Mouse (Mus musculus) forebrain, embryonic 11.5 days (tissue): ENCODE measurements around the gene Map1s. TPM values are rescaled to one million over a fixed set of nuclear protein-coding genes. Genes with fewer than 3 reads are reported as not detected.

ENCODE experiments used
- ATAC-seq: fragments of 200-750 bp; cut with Nextera tagmentation; replicated peaks from 2 replicates; pipeline ENCODE4 v1.8.0; 2017; ENCODE audit warnings: moderate TSS enrichment; ENCODE audit not compliant: low FRiP score
- DNase-seq: peaks from one replicate; pipeline ENCODE4 v3.0.0-alpha.2; 2017; ENCODE audit warnings: low spot score
- H3K27ac ChIP-seq: fragments of 300-500 bp; sonication (generic); 2 replicates; pipeline ENCODE4 v1.5.1; 2014; ENCODE audit warnings: low read depth, low read length
- H3K27me3 ChIP-seq: fragments of 300-500 bp; sonication (generic); 2 replicates; pipeline ENCODE4 v1.6.1; 2014; ENCODE audit warnings: mild to moderate bottlenecking, low read length, mixed read lengths; ENCODE audit not compliant: control insufficient read depth, insufficient read depth
- H3K36me3 ChIP-seq: fragments of 300-500 bp; sonication (generic); 2 replicates; pipeline ENCODE4 v1.6.1; 2014; ENCODE audit warnings: mild to moderate bottlenecking, low read length, moderate library complexity, mixed read lengths; ENCODE audit not compliant: control insufficient read depth, insufficient read depth
- H3K4me1 ChIP-seq: fragments of 300-500 bp; sonication (generic); replicated peaks from 2 replicates; pipeline ENCODE4 v1.6.1; 2014; ENCODE audit warnings: low read length, mixed read lengths; ENCODE audit not compliant: control insufficient read depth, insufficient read depth
- H3K4me2 ChIP-seq: fragments of 300-500 bp; sonication (generic); 2 replicates; pipeline ENCODE4 v1.6.1; 2014; ENCODE audit warnings: low read depth, mild to moderate bottlenecking, low read length, moderate library complexity, mixed read lengths; ENCODE audit not compliant: severe bottlenecking
- H3K4me3 ChIP-seq: fragments of 300-500 bp; sonication (generic); 2 replicates; pipeline ENCODE4 v1.5.1; 2014; ENCODE audit warnings: low read depth, low read length
- H3K9ac ChIP-seq: fragments of 300-500 bp; sonication (generic); 2 replicates; pipeline ENCODE4 v1.6.1; 2014; ENCODE audit warnings: low read length
- H3K9me3 ChIP-seq: fragments of 300-500 bp; sonication (generic); 2 replicates; pipeline ENCODE4 v1.6.1; 2016; ENCODE audit warnings: low read length, mixed read lengths; ENCODE audit not compliant: control insufficient read depth
- WGBS: fragments of 180-500 bp; shearing (Covaris S2); extraction: QIAGEN DNeasy Blood & Tissue Kit; methylation state at CpG from one replicate; pipeline ENCODE4 v1.1.7; 2014; 5-methylcytosine and 5-hydroxymethylcytosine counted together
- polyA plus RNA-seq: library from polyadenylated mRNA; unstranded; fragments of >200 nt; fragmentation: Nextera tagmentation; extraction: Ambion mirVana; gene quantifications from 2 replicates; pipeline ENCODE4 v1.2.1, GENCODE M21; 2014

The Map1s gene
- polyA plus RNA-seq, 1 experiment from 2014 or later: 59.9 TPM

DNA sequence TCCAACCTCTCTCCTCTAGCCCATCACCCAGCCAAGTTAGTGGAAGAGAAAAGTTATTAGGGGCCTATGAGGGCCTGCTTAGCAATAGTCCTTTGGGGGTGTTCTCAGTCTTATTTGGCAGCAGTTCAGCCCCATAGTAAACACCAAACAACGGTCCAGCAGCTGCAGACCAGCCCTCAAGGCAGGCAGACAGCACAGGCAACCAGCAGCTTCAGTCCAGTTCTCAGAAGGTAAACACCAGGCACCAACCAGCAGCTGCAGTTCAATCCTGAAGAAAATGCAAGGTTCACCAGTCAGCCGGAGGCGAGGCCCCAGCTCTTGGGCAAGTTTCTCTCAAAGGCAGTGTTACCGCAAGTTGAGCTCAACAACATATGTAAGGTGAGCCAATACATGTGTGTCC lies 27.3 kb downstream of the Map1s start:
- ATAC-seq: no peak
- no peaks in the 10 kb centered on the region for H3K4me1 ChIP-seq
- H3K4me3 ChIP-seq: no peak overlapping the region
- no peaks in the 10 kb centered on the region for H3K27me3 ChIP-seq
- H3K4me2 ChIP-seq: no peak overlapping the region
- H3K27ac ChIP-seq: no peak overlapping the region
- no peak overlapping the region for H3K9ac ChIP-seq
- H3K36me3 ChIP-seq: no peaks in the 10 kb centered on the region
- no peaks in the 10 kb centered on the region for H3K9me3 ChIP-seq
- peak; percentile 35 for DNase-seq
- WGBS: 94% methylated on average over 4 of the region's 4 CpGs

DNA sequence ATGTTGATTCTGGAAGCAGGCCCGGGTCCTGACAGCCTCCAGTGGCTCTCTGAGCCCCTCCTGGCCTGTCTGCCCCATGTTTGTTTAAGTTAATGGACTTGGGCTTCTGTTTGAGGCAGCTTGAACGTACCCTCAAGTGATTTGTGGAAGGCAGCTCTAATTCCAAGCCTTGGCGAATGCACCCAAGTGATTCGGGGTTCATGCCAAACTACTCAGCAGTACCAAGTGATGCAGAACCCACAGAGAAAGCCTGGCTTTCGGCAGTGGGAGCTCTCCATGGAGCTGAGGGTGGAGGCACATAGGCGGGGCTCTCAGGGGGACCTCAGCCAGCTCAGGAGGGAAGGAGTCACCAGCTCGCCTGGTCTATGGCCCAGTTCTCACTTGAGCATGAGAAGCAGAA lies 29.1 kb downstream of the Map1s start:
- H3K27ac ChIP-seq: no peak overlapping the region
- H3K4me2 ChIP-seq: no peak overlapping the region
- ATAC-seq: no peak
- 71% methylated on average over 7 of the region's 7 CpGs for WGBS
- H3K36me3 ChIP-seq: no peaks in the 10 kb centered on the region
- H3K27me3 ChIP-seq: no peaks in the 10 kb centered on the region
- no peaks in the 10 kb centered on the region for H3K9me3 ChIP-seq
- H3K9ac ChIP-seq: no peak overlapping the region
- peak; percentile 33 for DNase-seq
- H3K4me1 ChIP-seq: no peaks in the 10 kb centered on the region
- no peak overlapping the region for H3K4me3 ChIP-seq

DNA sequence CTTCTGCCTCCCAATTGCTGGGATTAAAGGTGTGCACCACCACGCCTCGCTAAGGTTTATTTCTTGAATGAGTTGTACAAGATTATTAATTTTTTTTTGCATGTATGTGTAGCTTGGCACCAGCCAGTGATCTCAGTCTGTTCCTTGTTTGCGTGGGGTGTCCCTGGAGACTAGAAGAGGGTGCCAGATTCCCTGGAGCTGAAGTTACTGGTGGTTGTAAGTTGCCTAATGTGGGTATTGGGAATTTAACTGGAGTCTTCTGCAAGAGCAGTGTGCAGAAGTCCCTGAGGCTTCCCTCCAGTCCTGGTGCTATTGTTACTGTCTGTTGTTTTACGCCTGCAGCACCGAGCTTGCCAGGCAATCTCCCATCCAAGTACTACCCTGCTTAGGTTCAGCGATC lies 31.5 kb downstream of the Map1s start:
- H3K27ac ChIP-seq: no peak overlapping the region
- ATAC-seq (no peak), DNase-seq (peak; percentile 28)
- no peaks in the 10 kb centered on the region for H3K27me3 ChIP-seq
- no peak overlapping the region for H3K4me3 ChIP-seq
- H3K4me1 ChIP-seq: no peaks in the 10 kb centered on the region
- no peak overlapping the region for H3K9ac ChIP-seq
- no peaks in the 10 kb centered on the region for H3K9me3 ChIP-seq
- H3K4me2 ChIP-seq: no peak overlapping the region
- H3K36me3 ChIP-seq: no peaks in the 10 kb centered on the region
- WGBS: 91% methylated on average over 6 of the region's 6 CpGs

DNA sequence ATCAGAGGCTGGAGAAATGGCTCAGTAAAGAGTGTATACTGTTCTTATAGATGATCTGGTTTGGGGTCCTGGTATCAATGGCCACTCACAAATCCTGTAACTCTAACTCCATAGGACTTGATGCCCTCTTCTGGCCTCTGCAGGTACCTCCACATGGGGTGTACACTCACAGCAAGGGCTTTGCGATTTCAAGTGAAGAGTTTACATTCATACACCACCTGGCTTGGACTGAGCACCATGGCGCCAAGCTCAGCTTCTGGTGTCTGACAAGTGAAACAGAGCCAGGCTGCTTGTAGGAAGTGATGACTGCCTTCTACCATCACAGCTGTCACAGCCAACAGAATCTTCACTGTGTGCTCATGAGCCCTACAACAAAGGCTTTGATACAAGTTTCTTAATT lies 35.7 kb downstream of the Map1s start:
- DNase-seq (peak; percentile 20), ATAC-seq (no peak)
- Histone ChIP-seq H3K27ac (no peak overlapping the region), H3K27me3 (no peaks in the 10 kb centered on the region), H3K4me2 (no peak overlapping the region), H3K9me3 (no peaks in the 10 kb centered on the region), H3K4me3 (no peak overlapping the region), H3K36me3 (no peaks in the 10 kb centered on the region), H3K9ac (no peak overlapping the region), H3K4me1 (no peaks in the 10 kb centered on the region)
- WGBS: 70% methylated on average over 2 of the region's 2 CpGs

- WGBS: 57% methylated on average over 1 of the region's 1 CpGs
- DNase-seq (no peak), ATAC-seq (no peak)
- no peak overlapping the region for H3K9ac ChIP-seq
- no peaks in the 10 kb centered on the region for H3K36me3 ChIP-seq
- H3K9me3 ChIP-seq: no peaks in the 10 kb centered on the region
- no peaks in the 10 kb centered on the region for H3K4me1 ChIP-seq
- no peak overlapping the region for H3K4me3 ChIP-seq
- H3K4me2 ChIP-seq: no peak overlapping the region
- H3K27ac ChIP-seq: no peak overlapping the region
- no peaks in the 10 kb centered on the region for H3K27me3 ChIP-seq
Measured at GRCm38 (mm10) chr8:70943187-70943586, 37.5 kb downstream of the Map1s start.

- Histone ChIP-seq H3K4me2 (no peak overlapping the region), H3K27ac (no peak overlapping the region), H3K4me3 (no peak overlapping the region), H3K9ac (no peak overlapping the region), H3K27me3 (no peaks in the 10 kb centered on the region), H3K9me3 (no peaks in the 10 kb centered on the region), H3K4me1 (no peaks in the 10 kb centered on the region), H3K36me3 (no peaks in the 10 kb centered on the region)
- ATAC-seq: no peak
- 63% methylated on average over 1 of the region's 1 CpGs for WGBS
- DNase-seq: no peak
Measured at GRCm38 (mm10) chr8:70949847-70950246, 44.1 kb downstream of the Map1s start.

DNA sequence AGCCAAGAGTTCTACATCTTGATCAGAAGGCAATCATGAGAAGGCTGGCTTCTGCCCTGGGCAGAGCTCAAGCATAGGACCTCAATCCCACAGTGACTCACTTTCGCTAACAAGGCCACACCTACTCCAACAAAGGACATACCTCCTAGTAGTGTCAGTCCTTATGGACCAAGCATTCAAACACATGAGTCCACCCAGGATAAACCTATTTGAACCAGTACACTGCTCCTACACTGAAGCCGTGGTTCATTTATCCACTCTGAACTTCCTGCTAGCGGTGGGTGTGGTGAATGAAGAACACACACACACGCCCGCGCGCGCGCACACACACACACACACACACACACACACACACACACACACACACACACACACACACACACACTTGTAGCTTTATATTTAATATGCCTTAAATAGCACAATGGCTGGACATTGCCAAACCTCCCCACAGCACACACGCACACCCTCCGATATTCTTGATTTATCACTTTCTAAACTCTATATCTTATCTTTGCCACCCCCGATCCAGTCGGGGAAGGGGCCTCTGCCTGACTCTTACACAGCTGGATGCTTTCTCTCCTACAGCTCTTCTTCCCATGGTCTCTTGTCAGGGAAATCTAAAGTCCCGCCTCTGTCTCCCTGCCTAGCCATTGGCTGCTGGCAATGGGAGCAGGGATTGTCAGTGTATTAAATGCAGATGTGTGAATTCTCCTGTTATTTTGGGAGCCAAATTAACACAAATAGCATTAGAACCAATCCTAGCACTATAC lies 55.2 kb downstream of the Map1s start:
- ATAC-seq: no peak
- no peak overlapping the region for H3K9ac ChIP-seq
- no peaks in the 10 kb centered on the region for H3K4me1 ChIP-seq
- no peaks in the 10 kb centered on the region for H3K27me3 ChIP-seq
- 81% methylated on average over 14 of the region's 14 CpGs for WGBS
- DNase-seq: no peak
- no peaks in the 10 kb centered on the region for H3K36me3 ChIP-seq
- H3K4me2 ChIP-seq: no peak overlapping the region
- H3K9me3 ChIP-seq: no peaks in the 10 kb centered on the region
- no peak overlapping the region for H3K4me3 ChIP-seq
- H3K27ac ChIP-seq: no peak overlapping the region

- DNase-seq: peak; percentile 51
- Histone ChIP-seq H3K4me3 (no peak overlapping the region), H3K9ac (no peak overlapping the region), H3K4me1 (no peaks in the 10 kb centered on the region), H3K27me3 (no peaks in the 10 kb centered on the region), H3K36me3 (no peaks in the 10 kb centered on the region), H3K9me3 (no peaks in the 10 kb centered on the region), H3K27ac (no peak overlapping the region), H3K4me2 (no peak overlapping the region)
- ATAC-seq: no peak
- WGBS: 11% methylated on average over 3 of the region's 3 CpGs
Measured at GRCm38 (mm10) chr8:70964159-70964558, 58.4 kb downstream of the Map1s start.

DNA sequence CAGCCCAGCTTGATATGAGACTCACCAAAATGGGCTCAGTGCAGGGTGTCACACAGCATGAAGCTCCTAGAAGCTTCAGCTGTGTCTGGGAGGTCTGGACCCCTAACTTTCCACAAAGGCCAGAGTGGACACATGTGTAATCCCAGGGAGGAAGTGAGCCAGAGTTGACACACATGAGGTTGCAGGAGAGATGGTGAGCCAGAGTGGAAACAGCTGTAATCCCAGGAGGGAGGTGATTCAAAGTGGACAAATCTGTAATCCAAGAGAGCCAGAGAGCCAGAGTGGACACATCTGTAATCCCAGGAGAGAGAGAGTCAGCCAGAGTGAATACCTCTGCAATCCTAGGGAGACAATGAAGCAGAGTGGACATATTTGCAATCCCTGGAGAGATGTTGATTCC lies 59.1 kb downstream of the Map1s start:
- ATAC-seq (no peak), DNase-seq (no peak)
- H3K4me2 ChIP-seq: no peak overlapping the region
- no peak overlapping the region for H3K4me3 ChIP-seq
- no peaks in the 10 kb centered on the region for H3K4me1 ChIP-seq
- H3K27ac ChIP-seq: no peak overlapping the region
- no peaks in the 10 kb centered on the region for H3K27me3 ChIP-seq
- no peaks in the 10 kb centered on the region for H3K9me3 ChIP-seq
- no peaks in the 10 kb centered on the region for H3K36me3 ChIP-seq
- no peak overlapping the region for H3K9ac ChIP-seq
